Mouse (Mus musculus) midbrain, postnatal 0 days (tissue): ENCODE data around the gene Kcnab1. TPM values are rescaled to one million over a fixed set of nuclear protein-coding genes. Genes with fewer than 3 reads are reported as not detected.

Source experiments
- ATAC-seq: fragments of 200-750 bp; cut with Nextera tagmentation; 2 replicates; pipeline ENCODE4 v1.8.0; 2017; ENCODE audit warnings: moderate number of reproducible peaks, mild to moderate bottlenecking, moderate TSS enrichment, moderate library complexity; ENCODE audit not compliant: low FRiP score
- DNase-seq: peaks from one replicate; pipeline ENCODE4 v3.0.0-alpha.2; 2015; ENCODE audit warnings: low spot score
- H3K27ac ChIP-seq: fragments of 300-500 bp; sonication (generic); 2 replicates; pipeline ENCODE4 v1.5.1; 2014; ENCODE audit warnings: low read depth, mild to moderate bottlenecking, low read length, mixed read lengths
- H3K27me3 ChIP-seq: fragments of 300-500 bp; sonication (generic); 2 replicates; pipeline ENCODE4 v1.6.1; 2014; ENCODE audit warnings: low read length, control low read depth, mixed read lengths; ENCODE audit not compliant: insufficient read depth
- H3K36me3 ChIP-seq: fragments of 300-500 bp; sonication (generic); 2 replicates; pipeline ENCODE4 v1.6.1; 2014; ENCODE audit warnings: low read length, control low read depth, mixed read lengths; ENCODE audit not compliant: insufficient read depth
- H3K4me1 ChIP-seq: fragments of 300-500 bp; sonication (generic); 2 replicates; pipeline ENCODE4 v1.6.1; 2014; ENCODE audit warnings: mild to moderate bottlenecking, control low read depth, antibody characterized with exemption, low read length, mixed read lengths; ENCODE audit not compliant: insufficient read depth
- H3K4me2 ChIP-seq: fragments of 300-500 bp; sonication (generic); 2 replicates; pipeline ENCODE4 v1.6.1; 2014; ENCODE audit warnings: low read depth, mild to moderate bottlenecking, low read length, mixed read lengths; ENCODE audit not compliant: poor library complexity, severe bottlenecking
- H3K4me3 ChIP-seq: fragments of 300-500 bp; sonication (generic); 2 replicates; pipeline ENCODE4 v1.5.1; 2014; ENCODE audit warnings: low read depth, mild to moderate bottlenecking, low read length, moderate library complexity
- H3K9ac ChIP-seq: fragments of 300-500 bp; sonication (generic); replicated peaks from 2 replicates; pipeline ENCODE4 v1.6.1; 2014; ENCODE audit warnings: mild to moderate bottlenecking, low read length, moderate library complexity, mixed read lengths; ENCODE audit not compliant: poor library complexity, severe bottlenecking
- H3K9me3 ChIP-seq: fragments of 300-500 bp; sonication (generic); 2 replicates; pipeline ENCODE4 v1.6.1; 2016; ENCODE audit warnings: low read length, control low read depth
- CTCF ChIP-seq: IDR thresholded peaks from 2 replicates; pipeline ENCODE4 v1.5.1; 2016; ENCODE audit warnings: antibody characterized with exemption, mild to moderate bottlenecking
- WGBS: fragments of 180-500 bp; shearing (Covaris S2); extraction: QIAGEN DNeasy Blood & Tissue Kit; methylation state at CpG from one replicate; pipeline ENCODE4 v1.1.7; 2014; 5-methylcytosine and 5-hydroxymethylcytosine counted together
- polyA plus RNA-seq: library from polyadenylated mRNA; unstranded; fragments of >200 nt; fragmentation: Nextera tagmentation; extraction: Ambion mirVana; gene quantifications from 2 replicates; pipeline ENCODE4 v1.2.1, GENCODE M21; 2015
- total RNA-seq: library from RNA; depleted of rRNA; stranded (reverse); fragments of >200 nt; gene quantifications from 2 replicates; pipeline ENCODE4 v1.2.3, GENCODE M21; 2014

Kcnab1 gene
- total and polyA plus RNA-seq, 2 experiments from 2014 or later = 7.1 to 8.8 TPM

DNA sequence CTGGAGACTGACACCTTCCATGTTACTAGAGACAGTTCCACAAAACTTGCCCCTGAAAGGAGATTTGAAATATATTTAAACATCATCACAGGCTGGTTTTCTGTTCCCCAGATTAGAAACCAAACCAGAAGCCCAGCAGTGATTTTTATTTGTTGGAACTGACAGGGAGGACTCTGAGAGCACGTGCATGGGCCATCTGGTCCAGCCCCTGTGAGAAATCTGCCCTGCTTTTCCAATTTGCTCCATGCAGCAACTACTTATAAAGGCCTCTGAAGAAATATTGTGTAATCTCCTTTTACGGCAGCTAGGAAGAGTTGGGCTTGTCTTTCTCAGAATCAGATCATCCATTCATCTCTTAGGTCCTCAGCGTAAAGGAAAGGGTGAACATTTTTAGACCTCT is 7.8 kb downstream of the Kcnab1 start:
- no peak overlapping the region for H3K4me3 ChIP-seq
- TF ChIP-seq CTCF = no peak
- no peak for ATAC-seq
- no peak for DNase-seq
- H3K27ac ChIP-seq = no peak overlapping the region
- WGBS = 72% methylated on average over 3 of the region's 3 CpGs
- H3K4me1 ChIP-seq = no peaks in the 10 kb centered on the region
- no peaks in the 10 kb centered on the region for H3K36me3 ChIP-seq
- no peaks in the 10 kb centered on the region for H3K9me3 ChIP-seq
- H3K4me2 ChIP-seq = no peak overlapping the region
- no peak overlapping the region for H3K9ac ChIP-seq
- H3K27me3 ChIP-seq = no peaks in the 10 kb centered on the region

DNA sequence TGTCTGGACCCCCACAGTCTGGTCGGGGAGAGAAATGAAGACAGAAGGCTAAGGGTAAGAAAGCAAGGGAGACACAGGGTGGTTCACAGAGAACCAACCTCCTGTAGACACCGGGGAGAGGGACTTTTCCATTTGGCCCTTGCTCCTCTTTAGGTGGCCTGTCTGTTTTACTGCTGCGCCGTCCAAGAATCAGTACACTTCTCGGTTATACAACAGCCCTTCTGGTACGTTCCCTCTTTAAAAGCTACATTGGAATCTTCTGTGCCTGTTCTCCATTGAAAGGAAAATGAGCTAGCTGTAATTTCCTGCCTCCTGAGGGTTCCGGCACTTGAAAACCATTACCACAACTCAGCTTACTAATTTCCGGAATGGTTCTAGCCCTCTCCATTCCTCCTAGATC is 8.2 kb downstream of the Kcnab1 start:
- ATAC-seq = no peak

DNA sequence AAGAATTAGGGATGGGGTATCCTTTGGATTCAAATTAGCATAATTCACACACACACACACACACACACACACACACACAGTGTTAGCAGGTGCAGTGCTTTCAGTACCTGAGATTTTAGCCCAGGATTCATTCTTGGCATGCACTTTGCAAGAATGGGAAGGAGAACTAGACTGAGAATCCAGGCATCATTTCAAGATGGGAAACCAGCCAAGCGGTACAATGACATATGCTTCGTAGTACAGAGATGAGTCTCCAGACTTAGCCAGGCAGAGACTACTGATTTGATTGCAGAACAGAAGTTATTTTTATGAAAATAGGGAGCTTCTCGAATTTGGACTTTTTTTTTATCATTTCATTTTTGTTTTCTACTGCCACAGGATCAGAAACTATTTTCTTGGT is 15.8 kb downstream of the Kcnab1 start:
- H3K4me2 ChIP-seq = no peak overlapping the region
- H3K27me3 ChIP-seq = no peaks in the 10 kb centered on the region
- no peaks in the 10 kb centered on the region for H3K9me3 ChIP-seq
- no peak for ATAC-seq
- H3K4me1 ChIP-seq = no peaks in the 10 kb centered on the region
- no peak overlapping the region for H3K9ac ChIP-seq
- no peak overlapping the region for H3K27ac ChIP-seq
- no peaks in the 10 kb centered on the region for H3K36me3 ChIP-seq
- DNase-seq = peak; percentile 70
- no peak overlapping the region for H3K4me3 ChIP-seq
- no peak for TF ChIP-seq CTCF
- WGBS = 65% methylated on average over 3 of the region's 3 CpGs

More for the DNA sequence above, 8.2 kb downstream of the Kcnab1 start:
- no peak overlapping the region for H3K27ac ChIP-seq
- no peaks in the 10 kb centered on the region for H3K36me3 ChIP-seq
- 81% methylated on average over 8 of the region's 8 CpGs for WGBS
- no peaks in the 10 kb centered on the region for H3K27me3 ChIP-seq
- no peak overlapping the region for H3K9ac ChIP-seq
- no peaks in the 10 kb centered on the region for H3K9me3 ChIP-seq
- H3K4me2 ChIP-seq = no peak overlapping the region
- no peaks in the 10 kb centered on the region for H3K4me1 ChIP-seq
- DNase-seq = no peak
- no peak overlapping the region for H3K4me3 ChIP-seq
- TF ChIP-seq CTCF = no peak

DNA sequence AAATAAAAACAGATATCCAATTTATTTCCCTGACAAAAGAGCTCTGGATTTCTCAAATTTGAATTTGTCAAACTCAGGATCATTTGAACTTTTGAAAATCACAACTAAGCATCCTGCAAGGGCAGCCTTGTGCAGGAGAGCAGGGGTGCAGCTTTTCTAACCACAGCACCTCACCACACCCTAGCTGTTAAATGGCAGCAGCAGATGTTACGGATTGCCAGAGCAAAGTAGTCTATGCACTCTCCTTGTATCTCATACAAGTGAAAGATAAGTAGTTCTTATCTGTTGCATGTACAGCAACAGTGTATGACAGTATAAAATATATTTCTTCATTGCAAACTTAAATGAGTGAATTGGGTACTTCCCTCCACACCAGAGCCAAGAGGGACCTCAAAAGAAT is 20.4 kb downstream of the Kcnab1 start:
- DNase-seq = no peak
- Histone ChIP-seq H3K27ac (no peak overlapping the region), H3K4me3 (no peak overlapping the region), H3K9me3 (no peaks in the 10 kb centered on the region), H3K27me3 (no peaks in the 10 kb centered on the region), H3K9ac (no peak overlapping the region), H3K4me1 (no peaks in the 10 kb centered on the region), H3K36me3 (no peaks in the 10 kb centered on the region), H3K4me2 (no peak overlapping the region)
- no peak for ATAC-seq
- TF ChIP-seq CTCF = no peak
- whole genome bisulfite sequencing = 89% methylated on average over 1 of the region's 1 CpGs

DNA sequence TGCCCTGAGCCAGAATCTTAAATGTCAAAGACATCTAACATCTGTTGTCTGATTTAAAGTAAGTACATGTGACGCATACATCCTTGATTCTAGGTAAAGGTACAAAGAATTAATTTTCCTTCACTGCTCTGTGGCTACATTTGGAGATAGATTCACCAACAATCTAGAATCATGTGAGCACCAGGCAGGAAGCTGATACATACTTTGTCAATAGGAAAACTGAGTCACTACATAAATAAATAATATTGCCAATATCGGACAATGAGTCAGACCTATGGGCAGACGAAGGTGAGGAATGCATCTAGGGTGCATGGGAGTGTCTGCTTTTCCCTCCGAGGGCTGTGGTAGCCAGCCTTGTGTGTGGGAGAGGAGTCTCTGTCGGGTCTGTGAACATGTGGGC is 25.7 kb downstream of the Kcnab1 start:
- H3K4me1 ChIP-seq = no peaks in the 10 kb centered on the region
- no peak for TF ChIP-seq CTCF
- H3K9me3 ChIP-seq = no peaks in the 10 kb centered on the region
- ATAC-seq (no peak), DNase-seq (no peak)
- 83% methylated on average over 5 of the region's 5 CpGs for WGBS
- H3K27me3 ChIP-seq = no peaks in the 10 kb centered on the region
- H3K4me2 ChIP-seq = no peak overlapping the region
- H3K36me3 ChIP-seq = no peaks in the 10 kb centered on the region
- no peak overlapping the region for H3K4me3 ChIP-seq
- H3K27ac ChIP-seq = no peak overlapping the region
- no peak overlapping the region for H3K9ac ChIP-seq

DNA sequence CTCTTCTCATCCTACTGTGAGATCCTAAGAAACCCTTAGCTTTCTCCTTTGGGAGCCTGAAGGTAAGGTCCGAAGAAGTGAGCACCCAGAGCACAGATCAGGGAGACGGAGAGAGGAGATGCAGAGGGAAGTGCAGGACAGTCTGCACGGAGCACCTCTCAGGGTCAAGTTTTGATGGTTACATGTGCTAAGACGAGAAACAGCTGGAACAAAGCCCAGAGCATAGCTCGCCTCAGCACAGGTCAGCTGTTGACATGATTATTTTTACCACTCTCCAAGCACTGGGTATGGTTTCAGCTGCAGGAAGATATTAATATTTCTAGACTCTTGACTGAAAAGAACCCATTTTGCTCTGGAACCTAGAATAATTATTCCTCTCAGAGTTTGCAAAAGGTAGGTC is 27.7 kb downstream of the Kcnab1 start:
- ATAC-seq (no peak), DNase-seq (no peak)
- WGBS = 88% methylated on average over 5 of the region's 5 CpGs
- Histone ChIP-seq H3K9ac (no peak overlapping the region), H3K4me1 (no peaks in the 10 kb centered on the region), H3K27me3 (no peaks in the 10 kb centered on the region), H3K9me3 (no peaks in the 10 kb centered on the region), H3K4me2 (no peak overlapping the region), H3K27ac (no peak overlapping the region), H3K4me3 (no peak overlapping the region), H3K36me3 (no peaks in the 10 kb centered on the region)
- TF ChIP-seq CTCF = no peak

DNA sequence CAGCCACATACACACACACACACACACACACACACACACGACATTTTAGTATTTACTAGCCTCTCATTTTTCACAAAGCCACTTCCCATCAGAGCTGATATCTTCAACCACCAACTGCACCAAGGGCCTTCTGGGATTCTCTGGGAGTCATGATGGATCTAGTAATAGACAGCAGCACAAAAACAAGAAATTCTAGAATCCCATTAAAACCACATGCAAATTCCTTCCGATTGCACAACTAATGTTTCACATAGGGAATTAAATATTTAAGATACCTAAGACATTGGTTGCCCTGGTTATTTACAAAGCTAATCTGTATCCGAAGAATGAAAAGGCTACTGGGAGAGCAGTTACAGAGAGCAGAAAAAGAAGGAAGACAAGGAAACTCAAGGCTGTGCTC is 29.6 kb downstream of the Kcnab1 start:
- Histone ChIP-seq H3K4me1 (no peaks in the 10 kb centered on the region), H3K4me3 (no peak overlapping the region), H3K27ac (no peak overlapping the region), H3K9me3 (no peaks in the 10 kb centered on the region), H3K4me2 (no peak overlapping the region), H3K27me3 (no peaks in the 10 kb centered on the region), H3K36me3 (no peaks in the 10 kb centered on the region), H3K9ac (no peak overlapping the region)
- ATAC-seq = no peak
- DNase-seq = no peak
- TF ChIP-seq CTCF = no peak
- 80% methylated on average over 3 of the region's 3 CpGs for WGBS
